Mouse (Mus musculus) heart, postnatal 0 days (tissue): ENCODE measurements around the gene H2afv. TPM values are rescaled to one million over a fixed set of nuclear protein-coding genes. Genes with fewer than 3 reads are reported as not detected.
A peak's percentile ranks its signal among the peaks of the same experiment; 100 is the strongest.
"Not testable (repeated sequence)": the region's sequence is repeated elsewhere in the genome, so short reads cannot be mapped to it uniquely, and the experiment has no call there.

ENCODE experiments used
- ATAC-seq: fragments of 200-750 bp; cut with Nextera tagmentation; 2 replicates; pipeline ENCODE4 v1.8.0; 2017; ENCODE audit warnings: low read depth, moderate number of reproducible peaks, moderate library complexity; ENCODE audit not compliant: insufficient read depth
- DNase-seq: peaks from one replicate; pipeline ENCODE4 v3.0.0-alpha.2; 2016; ENCODE audit warnings: low spot score
- H3K27ac ChIP-seq: fragments of 300-500 bp; sonication (generic); 2 replicates; pipeline ENCODE4 v1.5.1; 2014; ENCODE audit warnings: low read depth, mild to moderate bottlenecking
- H3K27me3 ChIP-seq: fragments of 300-500 bp; sonication (generic); 2 replicates; pipeline ENCODE4 v1.6.1; 2014; ENCODE audit warnings: low read length, mixed read lengths; ENCODE audit not compliant: control insufficient read depth, insufficient read depth
- H3K36me3 ChIP-seq: fragments of 300-500 bp; sonication (generic); replicated peaks from 2 replicates; pipeline ENCODE4 v1.6.1; 2014; ENCODE audit warnings: low read length, mixed read lengths; ENCODE audit not compliant: control insufficient read depth, insufficient read depth
- H3K4me1 ChIP-seq: fragments of 300-500 bp; sonication (generic); 2 replicates; pipeline ENCODE4 v1.6.1; 2014; ENCODE audit warnings: antibody characterized with exemption; ENCODE audit not compliant: control insufficient read depth, insufficient read depth
- H3K4me2 ChIP-seq: fragments of 300-500 bp; sonication (generic); 2 replicates; pipeline ENCODE4 v1.6.1; 2014; ENCODE audit warnings: low read depth, mild to moderate bottlenecking, low read length, moderate library complexity
- H3K4me3 ChIP-seq: fragments of 300-500 bp; sonication (generic); 2 replicates; pipeline ENCODE4 v1.5.1; 2014; ENCODE audit warnings: low read depth, low read length
- H3K9ac ChIP-seq: fragments of 300-500 bp; sonication (generic); replicated peaks from 2 replicates; pipeline ENCODE4 v1.6.1; 2014; ENCODE audit warnings: low read depth, low read length, mixed read lengths
- H3K9me3 ChIP-seq: fragments of 300-500 bp; sonication (generic); replicated peaks from 2 replicates; pipeline ENCODE4 v1.6.1; 2016; ENCODE audit warnings: low read length; ENCODE audit not compliant: control insufficient read depth
- CTCF ChIP-seq: IDR thresholded peaks from 2 replicates; pipeline ENCODE4 v1.5.1; 2016; ENCODE audit warnings: antibody characterized with exemption, control low read depth, low read depth
- EP300 ChIP-seq: IDR thresholded peaks from 2 replicates; pipeline ENCODE4 v1.6.1; 2016; ENCODE audit warnings: antibody characterized with exemption, low read depth
- WGBS: fragments of 180-500 bp; shearing (Covaris S2); extraction: QIAGEN DNeasy Blood & Tissue Kit; methylation state at CpG from one replicate; pipeline ENCODE4 v1.1.7; 2014; 5-methylcytosine and 5-hydroxymethylcytosine counted together
- polyA plus RNA-seq: library from polyadenylated mRNA; unstranded; fragments of >200 nt; fragmentation: Nextera tagmentation; extraction: Ambion mirVana; gene quantifications from 2 replicates; pipeline ENCODE4 v1.2.1, GENCODE M21; 2015
- total RNA-seq: library from RNA; depleted of rRNA; stranded (reverse); fragments of >200 nt; gene quantifications from 2 replicates; pipeline ENCODE4 v1.2.3, GENCODE M21; 2014; ENCODE audit warnings: low replicate concordance

Gene H2afv
- total and polyA plus RNA-seq, 2 experiments from 2014 or later: 106 to 213 TPM

- no peaks in the 10 kb centered on the region for H3K9me3 ChIP-seq
- peaks cover 7% of the 10 kb centered on the region for H3K4me1 ChIP-seq
- 25% methylated on average over 4 of the region's 4 CpGs for WGBS
- H3K27me3 ChIP-seq: no peaks in the 10 kb centered on the region
- DNase-seq: peak; percentile 86
- no peak overlapping the region for H3K4me3 ChIP-seq
- TF ChIP-seq EP300 (no peak), CTCF (peak; percentile 74)
- H3K36me3 ChIP-seq: peaks cover 13% of the 10 kb centered on the region
- no peak overlapping the region for H3K27ac ChIP-seq
- H3K9ac ChIP-seq: no peak overlapping the region
- no peak for ATAC-seq
- H3K4me2 ChIP-seq: no peak overlapping the region
Observed at GRCm38 (mm10) chr11:6465122-6465521, 20.9 kb upstream of the H2afv start.

GRCm38 (mm10) chr11:6463159-6463837, 19.1 kb upstream of the H2afv start:
- ATAC-seq: no peak
- TF ChIP-seq EP300: no peak
- no peak for TF ChIP-seq CTCF
- no peak overlapping the region for H3K27ac ChIP-seq

GRCm38 (mm10) chr11:6456083-6456482, 11.8 kb upstream of the H2afv start:
- Histone ChIP-seq H3K36me3 (no peaks in the 10 kb centered on the region), H3K9ac (no peak overlapping the region), H3K4me3 (no peak overlapping the region), H3K27me3 (no peaks in the 10 kb centered on the region), H3K27ac (no peak overlapping the region), H3K4me1 (no peaks in the 10 kb centered on the region), H3K4me2 (no peak overlapping the region), H3K9me3 (no peaks in the 10 kb centered on the region)
- DNase-seq: no peak
- TF ChIP-seq EP300 (no peak), CTCF (no peak)
- ATAC-seq: no peak
- WGBS: 58% methylated on average over 6 of the region's 6 CpGs

More at GRCm38 (mm10) chr11:6463159-6463837, 19.1 kb upstream of the H2afv start:
- H3K4me1 ChIP-seq: no peaks in the 10 kb centered on the region
- no peak overlapping the region for H3K4me2 ChIP-seq
- DNase-seq: no peak
- peaks cover 13% of the 10 kb centered on the region for H3K36me3 ChIP-seq
- no peak overlapping the region for H3K9ac ChIP-seq
- WGBS: 87% methylated on average over 6 of the region's 6 CpGs
- no peak overlapping the region for H3K4me3 ChIP-seq
- no peaks in the 10 kb centered on the region for H3K27me3 ChIP-seq
- H3K9me3 ChIP-seq: no peaks in the 10 kb centered on the region

- H3K36me3 ChIP-seq, H3K9ac ChIP-seq, H3K9me3 ChIP-seq, H3K4me3 ChIP-seq, H3K27ac ChIP-seq, DNase-seq, H3K4me2 ChIP-seq, H3K4me1 ChIP-seq, ATAC-seq, H3K27me3 ChIP-seq: not testable (repeated sequence)
- WGBS: 85% methylated on average over 5 of the region's 5 CpGs
Observed at GRCm38 (mm10) chr11:6448155-6448554, 3.9 kb upstream of the H2afv start.

- Histone ChIP-seq H3K4me3 (no peak overlapping the region), H3K36me3 (no peaks in the 10 kb centered on the region), H3K4me2 (peak overlapping the region; percentile 6; the same call in 1 of the 2 replicates), H3K4me1 (peaks cover 3% of the 10 kb centered on the region; the same call in 1 of the 2 replicates), H3K9me3 (no peaks in the 10 kb centered on the region), H3K27ac (0 out of 2 replicates have a peak overlapping the region, but pooled peaks have one; percentile 11), H3K27me3 (no peaks in the 10 kb centered on the region), H3K9ac (no peak overlapping the region)
- TF ChIP-seq EP300 (peak; percentile 32; the same call in 1 of the 2 replicates), CTCF (no peak)
- DNase-seq (peak; percentile 39), ATAC-seq (no peak)
- 28% methylated on average over 4 of the region's 4 CpGs for WGBS
Observed at GRCm38 (mm10) chr11:6447493-6447892, 3.2 kb upstream of the H2afv start.

GRCm38 (mm10) chr11:6445951-6446350, 1.7 kb upstream of the H2afv start:
- Histone ChIP-seq H3K4me2 (no peak overlapping the region), H3K27me3 (no peaks in the 10 kb centered on the region), H3K9ac (no peak overlapping the region), H3K4me3 (no peak overlapping the region), H3K9me3 (no peaks in the 10 kb centered on the region), H3K27ac (no peak overlapping the region), H3K36me3 (no peaks in the 10 kb centered on the region), H3K4me1 (peaks cover 6% of the 10 kb centered on the region; the same call in 1 of the 2 replicates)
- DNase-seq (no peak), ATAC-seq (no peak)
- TF ChIP-seq CTCF: no peak
- no peak for TF ChIP-seq EP300
- WGBS: 84% methylated on average over 7 of the region's 7 CpGs
